Mouse (Mus musculus): ENCODE measurements at regions not wholly inside any gene's neighbourhood (a gene's known extent, or its start where the extent isn't known, plus 50 kb on each side); places are given as distances from the start of the nearest gene placed in this dataset.

GRCm38 (mm10) chr15:5519997-5520396 is 276.0 kb upstream of the Ptger4 start:
- H3K27me3 ChIP-seq (replicated peaks; ENCODE audit: control insufficient read depth, insufficient read depth, low read length) = no peaks in the 10 kb centered on the region
- no peak overlapping the region for H3K4me3 ChIP-seq (ENCODE audit: insufficient read depth, low read depth, low read length)
- H3K4me1 ChIP-seq (ENCODE audit: control insufficient read depth, insufficient read depth, low read length) = no peaks in the 10 kb centered on the region
- WGBS = 95% methylated on average over 1 of the region's 1 CpGs
- DNase-seq = no peak
- no peak overlapping the region for H3K27ac ChIP-seq (ENCODE audit: insufficient read depth, low read depth, low read length)
- no peak for TF ChIP-seq CTCF (conservative IDR thresholded peaks at IDR 0.05; ENCODE audit: insufficient read depth, insufficient read length, low read depth, low read length)
- TF ChIP-seq POLR2A (IDR thresholded peaks at IDR 0.05; ENCODE audit: low read depth, low read length) = no peak
- no peaks in the 10 kb centered on the region for H3K36me3 ChIP-seq (ENCODE audit: control insufficient read depth, insufficient read depth, low read length)

- H3K4me1 ChIP-seq (ENCODE audit: control insufficient read depth, insufficient read depth, low read length) = no peaks in the 10 kb centered on the region
- no peaks in the 10 kb centered on the region; the same call in 1 of the 2 replicates for H3K27me3 ChIP-seq (replicated peaks; ENCODE audit: control insufficient read depth, insufficient read depth, low read length)
- no peak overlapping the region for H3K4me3 ChIP-seq (ENCODE audit: insufficient read depth, low read depth, low read length)
- no peak overlapping the region for H3K27ac ChIP-seq (ENCODE audit: insufficient read depth, low read depth, low read length)
- H3K36me3 ChIP-seq (ENCODE audit: control insufficient read depth, insufficient read depth, low read length) = no peaks in the 10 kb centered on the region
- no peak for DNase-seq
- 79% methylated on average over 6 of the region's 6 CpGs for WGBS
- no peak for TF ChIP-seq POLR2A (IDR thresholded peaks at IDR 0.05; ENCODE audit: low read depth, low read length)
- no peak for TF ChIP-seq CTCF (conservative IDR thresholded peaks at IDR 0.05; ENCODE audit: insufficient read depth, insufficient read length, low read depth, low read length)
Observed at GRCm38 (mm10) chr15:5528619-5529018, 284.6 kb upstream of the Ptger4 start.

GRCm38 (mm10) chr15:5533656-5534055 is 289.7 kb upstream of the Ptger4 start:
- no peak for DNase-seq
- TF ChIP-seq POLR2A (IDR thresholded peaks at IDR 0.05; ENCODE audit: low read depth, low read length) = no peak
- TF ChIP-seq CTCF (conservative IDR thresholded peaks at IDR 0.05; ENCODE audit: insufficient read depth, insufficient read length, low read depth, low read length) = no peak
- Histone ChIP-seq H3K4me1 (ENCODE audit: control insufficient read depth, insufficient read depth, low read length) (no peaks in the 10 kb centered on the region), H3K27me3 (replicated peaks; ENCODE audit: control insufficient read depth, insufficient read depth, low read length) (no peaks in the 10 kb centered on the region; the same call in 1 of the 2 replicates), H3K36me3 (ENCODE audit: control insufficient read depth, insufficient read depth, low read length) (no peaks in the 10 kb centered on the region), H3K4me3 (ENCODE audit: insufficient read depth, low read depth, low read length) (no peak overlapping the region), H3K27ac (ENCODE audit: insufficient read depth, low read depth, low read length) (no peak overlapping the region)

GRCm38 (mm10) chr15:5537432-5537831 is 293.4 kb upstream of the Ptger4 start:
- 33% methylated on average over 2 of the region's 2 CpGs for WGBS
- peak; percentile 5 for DNase-seq
- H3K36me3 ChIP-seq (ENCODE audit: control insufficient read depth, insufficient read depth, low read length) = no peaks in the 10 kb centered on the region
- H3K4me1 ChIP-seq (ENCODE audit: control insufficient read depth, insufficient read depth, low read length) = no peaks in the 10 kb centered on the region
- no peak overlapping the region for H3K27ac ChIP-seq (ENCODE audit: insufficient read depth, low read depth, low read length)
- H3K27me3 ChIP-seq (replicated peaks; ENCODE audit: control insufficient read depth, insufficient read depth, low read length) = no peaks in the 10 kb centered on the region
- TF ChIP-seq CTCF (conservative IDR thresholded peaks at IDR 0.05; ENCODE audit: insufficient read depth, insufficient read length, low read depth, low read length) (no peak), POLR2A (IDR thresholded peaks at IDR 0.05; ENCODE audit: low read depth, low read length) (no peak)
- H3K4me3 ChIP-seq (ENCODE audit: insufficient read depth, low read depth, low read length) = no peak overlapping the region

GRCm38 (mm10) chr15:5539301-5539928 is 295.4 kb upstream of the Ptger4 start:
- TF ChIP-seq CTCF (conservative IDR thresholded peaks at IDR 0.05; ENCODE audit: insufficient read depth, insufficient read length, low read depth, low read length) (no peak), POLR2A (IDR thresholded peaks at IDR 0.05; ENCODE audit: low read depth, low read length) (no peak)
- 81% methylated on average over 4 of the region's 4 CpGs for WGBS
- Histone ChIP-seq H3K4me1 (ENCODE audit: control insufficient read depth, insufficient read depth, low read length) (no peaks in the 10 kb centered on the region), H3K36me3 (ENCODE audit: control insufficient read depth, insufficient read depth, low read length) (no peaks in the 10 kb centered on the region), H3K27ac (ENCODE audit: insufficient read depth, low read depth, low read length) (no peak overlapping the region), H3K4me3 (ENCODE audit: insufficient read depth, low read depth, low read length) (no peak overlapping the region), H3K27me3 (replicated peaks; ENCODE audit: control insufficient read depth, insufficient read depth, low read length) (no peaks in the 10 kb centered on the region)
- no peak for DNase-seq

- no peak for TF ChIP-seq POLR2A (IDR thresholded peaks at IDR 0.05; ENCODE audit: low read depth, low read length)
- TF ChIP-seq CTCF (conservative IDR thresholded peaks at IDR 0.05; ENCODE audit: insufficient read depth, insufficient read length, low read depth, low read length) = no peak
- no peak for DNase-seq
Observed at GRCm38 (mm10) chr15:5554526-5554925, 310.5 kb upstream of the Ptger4 start.

GRCm38 (mm10) chr15:5554926-5555325 is 310.9 kb upstream of the Ptger4 start:
- Histone ChIP-seq H3K4me1 (ENCODE audit: control insufficient read depth, insufficient read depth, low read length) (no peaks in the 10 kb centered on the region), H3K27ac (ENCODE audit: insufficient read depth, low read depth, low read length) (no peak overlapping the region), H3K27me3 (replicated peaks; ENCODE audit: control insufficient read depth, insufficient read depth, low read length) (no peaks in the 10 kb centered on the region), H3K4me3 (ENCODE audit: insufficient read depth, low read depth, low read length) (no peak overlapping the region), H3K36me3 (ENCODE audit: control insufficient read depth, insufficient read depth, low read length) (no peaks in the 10 kb centered on the region)
- DNase-seq = no peak
- TF ChIP-seq POLR2A (IDR thresholded peaks at IDR 0.05; ENCODE audit: low read depth, low read length) (no peak), CTCF (conservative IDR thresholded peaks at IDR 0.05; ENCODE audit: insufficient read depth, insufficient read length, low read depth, low read length) (no peak)
- 79% methylated on average over 4 of the region's 4 CpGs for WGBS

More at GRCm38 (mm10) chr15:5554526-5554925, 310.5 kb upstream of the Ptger4 start:
- Histone ChIP-seq H3K4me3 (ENCODE audit: insufficient read depth, low read depth, low read length) (no peak overlapping the region), H3K27ac (ENCODE audit: insufficient read depth, low read depth, low read length) (no peak overlapping the region), H3K4me1 (ENCODE audit: control insufficient read depth, insufficient read depth, low read length) (no peaks in the 10 kb centered on the region), H3K27me3 (replicated peaks; ENCODE audit: control insufficient read depth, insufficient read depth, low read length) (no peaks in the 10 kb centered on the region), H3K36me3 (ENCODE audit: control insufficient read depth, insufficient read depth, low read length) (no peaks in the 10 kb centered on the region)
- WGBS = 66% methylated on average over 4 of the region's 4 CpGs

Data from kidney, adult 2 months (tissue).